Mouse (Mus musculus) kidney, adult 2 months (tissue): ENCODE data around the gene Cldn2. TPM values are rescaled to one million over a fixed set of nuclear protein-coding genes. Genes with fewer than 3 reads are reported as not detected.
"Not testable (repeated sequence)": the region's sequence is repeated elsewhere in the genome, so short reads cannot be mapped to it uniquely, and the experiment has no call there.

Source experiments
- DNase-seq: peaks from one replicate; pipeline ENCODE4 v3.0.0; 2021
- H3K27ac ChIP-seq: fragments of 200-500 bp; 2 replicates; pipeline ENCODE4 v1.5.1; 2012; ENCODE audit warnings: low read depth, low read length, control low read depth, inconsistent platforms; ENCODE audit not compliant: insufficient read depth
- H3K27me3 ChIP-seq: fragments of 200-500 bp; replicated peaks from 2 replicates; pipeline ENCODE4 v1.6.1; 2012; ENCODE audit warnings: mild to moderate bottlenecking, moderate library complexity, low read length, inconsistent platforms; ENCODE audit not compliant: control insufficient read depth, insufficient read depth
- H3K36me3 ChIP-seq: fragments of 200-500 bp; 2 replicates; pipeline ENCODE4 v1.6.1; 2012; ENCODE audit warnings: mild to moderate bottlenecking, moderate library complexity, low read length, inconsistent platforms; ENCODE audit not compliant: control insufficient read depth, insufficient read depth
- H3K4me1 ChIP-seq: fragments of 200-500 bp; 2 replicates; pipeline ENCODE4 v1.6.1; 2011; ENCODE audit warnings: low read length; ENCODE audit not compliant: control insufficient read depth, insufficient read depth
- H3K4me3 ChIP-seq: fragments of 200-500 bp; 2 replicates; pipeline ENCODE4 v1.5.1; 2011; ENCODE audit warnings: mild to moderate bottlenecking, low read depth, low read length, control low read depth; ENCODE audit not compliant: insufficient read depth
- CTCF ChIP-seq: fragments of 200-500 bp; conservative IDR thresholded peaks from 2 replicates; pipeline ENCODE4 v1.5.1; 2011; ENCODE audit warnings: low read depth, mild to moderate bottlenecking, control low read depth, low read length, moderate library complexity, mixed read lengths; ENCODE audit not compliant: insufficient read depth, insufficient read length
- POLR2A ChIP-seq: fragments of 200-500 bp; IDR thresholded peaks from one replicate; pipeline ENCODE4 v1.6.1; 2011; ENCODE audit warnings: low read depth, low read length, control low read depth
- WGBS: fragments of 180-500 bp; shearing (Covaris S2); methylation state at CpG from one replicate; pipeline ENCODE4 v1.1.7; 2018; 5-methylcytosine and 5-hydroxymethylcytosine counted together
- polyA plus RNA-seq: library from polyadenylated mRNA; depleted of rRNA; stranded (reverse); fragments of >200 nt; gene quantifications from 2 replicates; pipeline ENCODE4 v1.2.3, GENCODE M21; 2012; rRNA removed

The Cldn2 gene
- 203 and 226 TPM in 2 replicates for polyA plus RNA-seq

- TF ChIP-seq POLR2A = no peak
- no peak for TF ChIP-seq CTCF
- DNase-seq = peak; percentile 37
- Histone ChIP-seq H3K36me3 (no peaks in the 10 kb centered on the region), H3K4me3 (no peak within 1 kb of the TSS), H3K27ac (peak within 1 kb of the TSS; percentile 45; the same call in 1 of the 2 replicates), H3K4me1 (peaks cover 10% of the 10 kb centered on the region; the same call in 1 of the 2 replicates), H3K27me3 (no peaks in the 10 kb centered on the region)
- WGBS = 41% methylated on average over 8 of the region's 8 CpGs
These were observed at the start of gene Cldn2 for GRCm38 (mm10) chrX:139800406-139800878. Gene Cldn2 (plus strand): TSS chrX:139800828.

GRCm38 (mm10) chrX:139751855-139752254 is 48.8 kb upstream of the Cldn2 start:
- peak; percentile 64 for TF ChIP-seq CTCF
- TF ChIP-seq POLR2A = no peak
- 0% methylated on average over 1 of the region's 1 CpGs for WGBS
- Histone ChIP-seq H3K4me1 (no peaks in the 10 kb centered on the region), H3K4me3 (no peak overlapping the region), H3K27ac (no peak overlapping the region), H3K36me3 (no peaks in the 10 kb centered on the region), H3K27me3 (no peaks in the 10 kb centered on the region)
- peak; percentile 35 for DNase-seq

DNA sequence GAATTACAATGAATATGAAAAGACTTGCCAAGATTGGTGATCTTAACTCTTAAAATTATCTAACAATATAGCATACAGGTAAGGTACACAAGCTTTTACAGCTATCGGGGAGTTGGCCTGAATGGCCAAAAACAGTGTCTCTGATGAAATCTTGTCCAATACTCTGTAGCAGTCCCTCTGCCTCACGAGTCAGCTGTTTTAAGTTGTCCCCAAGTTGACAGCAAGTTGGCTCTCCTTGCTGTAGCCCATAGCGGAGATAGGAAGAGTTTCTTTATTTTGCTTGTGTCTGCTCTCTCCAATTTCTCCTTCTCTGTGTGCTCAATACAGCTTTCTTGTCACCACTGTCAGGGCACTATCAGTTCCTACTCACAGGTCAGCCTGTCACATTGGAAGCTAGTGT is 42.0 kb upstream of the Cldn2 start:
- 80% methylated on average over 3 of the region's 3 CpGs for WGBS

DNA sequence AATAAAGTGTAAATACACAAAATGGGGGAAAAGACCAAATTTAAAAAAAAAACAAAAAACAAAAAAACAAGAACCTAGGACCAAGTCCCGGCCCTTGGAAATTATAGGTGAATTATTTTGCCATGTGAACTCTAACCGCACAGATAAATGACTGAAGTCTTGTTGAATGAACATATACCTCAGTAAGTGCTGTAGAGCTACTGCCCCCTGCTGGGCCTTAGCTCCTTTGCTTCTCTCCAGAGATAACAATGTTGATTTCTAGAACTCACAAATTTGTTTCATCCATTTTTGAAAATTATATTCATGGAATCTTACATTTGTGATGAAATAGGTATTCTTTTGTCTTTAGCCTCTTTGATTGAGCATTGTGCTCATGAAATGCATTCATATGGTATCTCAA is 38.1 kb upstream of the Cldn2 start:
- Histone ChIP-seq H3K4me3 (no peak overlapping the region), H3K27me3 (no peaks in the 10 kb centered on the region), H3K27ac (no peak overlapping the region), H3K36me3 (no peaks in the 10 kb centered on the region), H3K4me1 (no peaks in the 10 kb centered on the region)
- WGBS = 57% methylated on average over 2 of the region's 2 CpGs
- TF ChIP-seq CTCF (peak; percentile 21; the same call in 1 of the 2 replicates), POLR2A (no peak)
- DNase-seq = peak; percentile 12

More for the DNA sequence above, 42.0 kb upstream of the Cldn2 start:
- DNase-seq, H3K4me1 ChIP-seq, H3K27me3 ChIP-seq, H3K27ac ChIP-seq, H3K4me3 ChIP-seq, H3K36me3 ChIP-seq: not testable (repeated sequence)

DNA sequence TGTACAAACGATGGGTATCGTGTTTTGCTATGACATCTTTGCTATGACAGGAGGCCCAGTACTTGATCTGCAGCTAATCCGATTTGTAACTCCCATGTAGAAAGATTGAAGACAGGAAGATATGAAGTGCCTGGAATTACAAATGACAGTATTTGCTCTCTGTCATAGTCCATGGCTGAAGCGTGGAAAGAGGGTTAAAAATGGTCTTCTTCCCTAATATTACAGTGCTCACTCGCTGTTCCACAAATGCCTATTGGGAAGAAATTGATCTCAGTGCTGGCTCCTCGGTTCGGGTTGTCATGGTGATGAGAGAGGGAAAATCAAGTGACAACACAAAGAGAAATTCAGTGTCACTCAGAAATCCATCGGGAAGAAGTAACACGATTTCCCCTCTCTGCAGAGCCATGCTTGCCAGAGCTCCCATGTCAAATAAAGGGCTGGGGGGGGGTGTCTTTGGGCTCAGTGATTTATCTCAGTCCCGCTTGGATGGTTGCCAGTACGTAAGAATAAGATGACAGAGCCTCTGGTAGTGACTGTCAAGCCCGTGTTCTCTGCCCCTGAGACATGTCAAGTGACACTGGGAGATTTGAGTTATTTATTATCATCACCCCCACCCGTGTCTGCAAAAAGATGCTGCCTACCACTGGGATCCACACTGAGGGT is 30.5 kb upstream of the Cldn2 start:
- no peak overlapping the region for H3K4me3 ChIP-seq

DNA sequence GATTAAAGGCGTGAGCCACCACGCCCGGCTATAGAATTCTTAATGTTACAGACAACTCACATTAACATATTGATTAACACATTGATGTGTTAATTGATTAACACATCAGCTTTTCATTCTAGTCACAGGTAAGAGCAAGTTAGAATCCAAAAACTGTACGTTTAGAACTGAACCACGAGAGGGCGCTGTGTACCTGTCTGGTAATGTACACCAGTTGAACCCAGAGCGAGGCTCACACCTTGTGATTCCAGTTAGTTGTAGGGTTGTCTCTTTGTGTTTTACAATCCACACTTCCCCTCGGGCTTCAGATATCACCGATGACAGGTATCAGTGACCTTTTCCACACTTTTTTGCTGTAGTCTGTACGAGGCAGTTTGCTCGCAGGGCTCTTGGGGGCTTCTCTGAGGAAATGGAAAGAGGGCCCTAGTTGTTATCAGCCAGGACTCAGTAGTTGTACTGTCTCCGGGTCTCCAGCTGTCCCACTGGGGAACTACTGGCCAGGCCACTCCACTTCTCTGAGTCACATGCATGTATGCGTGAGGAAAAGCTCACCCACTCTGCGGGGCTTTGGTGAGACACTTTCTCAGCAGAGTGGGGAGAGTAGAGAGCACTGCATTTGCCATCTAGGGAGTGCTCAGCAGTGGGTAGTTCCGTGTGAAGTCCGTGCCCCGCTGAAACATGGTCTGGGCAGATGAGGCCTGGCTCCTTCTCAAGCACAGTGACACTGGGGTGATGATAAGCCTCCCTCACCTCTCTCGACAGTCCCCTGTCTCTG is 26.1 kb upstream of the Cldn2 start:
- TF ChIP-seq POLR2A = no peak
- peak; percentile 67 for TF ChIP-seq CTCF
- no peaks in the 10 kb centered on the region for H3K36me3 ChIP-seq
- peaks cover 15% of the 10 kb centered on the region for H3K4me1 ChIP-seq
- H3K4me3 ChIP-seq = peak overlapping the region; percentile 19; the same call in 1 of the 2 replicates
- DNase-seq = peak; percentile 60
- peak overlapping the region; percentile 11; the same call in 1 of the 2 replicates for H3K27ac ChIP-seq
- 18% methylated on average over 18 of the region's 18 CpGs for WGBS
- no peaks in the 10 kb centered on the region for H3K27me3 ChIP-seq

More for the DNA sequence above, 30.5 kb upstream of the Cldn2 start:
- 76% methylated on average over 13 of the region's 13 CpGs for WGBS
- Histone ChIP-seq H3K27ac (no peak overlapping the region), H3K27me3 (no peaks in the 10 kb centered on the region), H3K36me3 (no peaks in the 10 kb centered on the region), H3K4me1 (peaks cover 7% of the 10 kb centered on the region)
- TF ChIP-seq CTCF (no peak), POLR2A (no peak)
- no peak for DNase-seq

- WGBS = 55% methylated on average over 7 of the region's 7 CpGs
- no peak for TF ChIP-seq POLR2A
- TF ChIP-seq CTCF = no peak
- DNase-seq = no peak
- Histone ChIP-seq H3K36me3 (no peaks in the 10 kb centered on the region), H3K27me3 (no peaks in the 10 kb centered on the region), H3K27ac (0 out of 2 replicates have a peak overlapping the region, but pooled peaks have one; percentile 11), H3K4me3 (no peak overlapping the region), H3K4me1 (peaks cover 15% of the 10 kb centered on the region)
These were observed 25.5 kb upstream of the Cldn2 start for GRCm38 (mm10) chrX:139775084-139775612.
